Mouse (Mus musculus) G1E (cell line): ENCODE measurements around the gene Rnf26. TPM values are rescaled to one million over a fixed set of nuclear protein-coding genes. Genes with fewer than 3 reads are reported as not detected.
A peak's percentile ranks its signal among the peaks of the same experiment; 100 is the strongest.

Experiments used
- ATAC-seq: 2 replicates; pipeline ENCODE4 v1.8.0; 2016; ENCODE audit warnings: mild to moderate bottlenecking; ENCODE audit not compliant: insufficient number of reproducible peaks, poor library complexity, low FRiP score, severe bottlenecking; ENCODE audit errors: extremely low read depth
- DNase-seq: peaks from one replicate; pipeline ENCODE4 v3.0.0; 2012; ENCODE audit warnings: low spot score
- H3K27me3 ChIP-seq: 2 replicates; pipeline ENCODE4 v1.6.1; 2012; ENCODE audit warnings: mild to moderate bottlenecking, low read length, inconsistent platforms; ENCODE audit not compliant: insufficient read depth
- H3K36me3 ChIP-seq: replicated peaks from 2 replicates; pipeline ENCODE3; 2012; ENCODE audit warnings: mild to moderate bottlenecking, inconsistent platforms
- H3K4me1 ChIP-seq: 2 replicates; pipeline ENCODE4 v1.6.1; 2012; ENCODE audit warnings: low read depth, low read length, inconsistent platforms, mixed read lengths; ENCODE audit not compliant: insufficient read depth
- H3K4me3 ChIP-seq: 2 replicates; pipeline ENCODE4 v1.5.1; 2012; ENCODE audit warnings: low read depth, mild to moderate bottlenecking, inconsistent platforms, low read length, moderate library complexity, mixed read lengths
- H3K9me3 ChIP-seq: replicated peaks from 2 replicates; pipeline ENCODE4 v1.6.1; 2012; ENCODE audit warnings: inconsistent platforms
- CTCF ChIP-seq: IDR thresholded peaks from 2 replicates; pipeline ENCODE4 v1.5.1; 2012; ENCODE audit warnings: low read depth, low read length, inconsistent platforms, mixed read lengths
- GATA1 ChIP-seq: IDR thresholded peaks from 2 replicates; pipeline ENCODE4 v1.6.1; 2012; ENCODE audit warnings: borderline replicate concordance, low read length, inconsistent platforms, mixed read lengths
- GATA2 ChIP-seq: IDR thresholded peaks from 2 replicates; pipeline ENCODE4 v1.6.1; 2012; ENCODE audit warnings: low read depth, low read length, inconsistent platforms, borderline replicate concordance
- POLR2AphosphoS5 ChIP-seq: IDR thresholded peaks from 2 replicates; pipeline ENCODE4 v1.6.1; 2012; ENCODE audit warnings: low read depth, low read length, inconsistent platforms; ENCODE audit not compliant: insufficient replicate concordance
- TAL1 ChIP-seq: conservative IDR thresholded peaks from 2 replicates; pipeline ENCODE4 v1.6.1; 2012; ENCODE audit warnings: low read depth, low read length, inconsistent platforms, mixed read lengths
- polyA plus RNA-seq: library from polyadenylated mRNA; stranded (reverse); fragments of >175 nt; gene quantifications from 2 replicates; pipeline ENCODE4 v1.2.3, GENCODE M21; 2012
- total RNA-seq, 2 experiments: library from RNA; stranded (forward) in 1 of 2; stranded (reverse) in 1 of 2; fragments of 200-1000 nt in 1 of 2; fragments of >200 nt in 1 of 2; fragmentation: Nextera tagmentation in 1 of 2; gene quantifications; 2 replicates each; pipeline ENCODE4 v1.2.3; 2014 to 2017

Rnf26 gene
- total and polyA plus RNA-seq, 3 experiments: 10.5 to 46.9 (median 41.9) TPM

- TF ChIP-seq GATA2 (no peak), GATA1 (no peak), POLR2AphosphoS5 (no peak), CTCF (no peak), TAL1 (no peak)
- DNase-seq: no peak
- ATAC-seq: no peak
- Histone ChIP-seq H3K27me3 (peaks cover 34% of the 10 kb centered on the region), H3K4me3 (no peak overlapping the region), H3K36me3 (no peaks in the 10 kb centered on the region), H3K9me3 (no peaks in the 10 kb centered on the region), H3K4me1 (peaks cover 23% of the 10 kb centered on the region)
Observed at GRCm38 (mm10) chr9:44126746-44127145, 13.4 kb upstream of the Rnf26 start.

GRCm38 (mm10) chr9:44125546-44126428 lies 12.5 kb upstream of the Rnf26 start:
- H3K4me1 ChIP-seq: peaks cover 21% of the 10 kb centered on the region
- TF ChIP-seq CTCF (peak; percentile 84), TAL1 (no peak), POLR2AphosphoS5 (no peak)
- peaks cover 27% of the 10 kb centered on the region for H3K27me3 ChIP-seq
- ATAC-seq (no peak), DNase-seq (peak; percentile 66)
- no peaks in the 10 kb centered on the region for H3K9me3 ChIP-seq
- H3K4me3 ChIP-seq: no peak overlapping the region
- H3K36me3 ChIP-seq: no peaks in the 10 kb centered on the region

GRCm38 (mm10) chr9:44125026-44125425 lies 11.7 kb upstream of the Rnf26 start:
- H3K4me3 ChIP-seq: no peak overlapping the region
- peaks cover 26% of the 10 kb centered on the region for H3K27me3 ChIP-seq
- no peaks in the 10 kb centered on the region for H3K36me3 ChIP-seq
- DNase-seq (no peak), ATAC-seq (no peak)
- H3K9me3 ChIP-seq: no peaks in the 10 kb centered on the region
- peaks cover 14% of the 10 kb centered on the region for H3K4me1 ChIP-seq
- TF ChIP-seq CTCF (no peak), TAL1 (no peak), POLR2AphosphoS5 (no peak)

GRCm38 (mm10) chr9:44124317-44124716 lies 11.0 kb upstream of the Rnf26 start:
- Histone ChIP-seq H3K4me3 (no peak overlapping the region), H3K9me3 (no peaks in the 10 kb centered on the region), H3K36me3 (no peaks in the 10 kb centered on the region), H3K4me1 (peaks cover 13% of the 10 kb centered on the region), H3K27me3 (peaks cover 23% of the 10 kb centered on the region)
- ATAC-seq (no peak), DNase-seq (no peak)
- TF ChIP-seq POLR2AphosphoS5 (no peak), CTCF (0 out of 2 replicates have a peak, but pooled peaks have one; percentile 27)

GRCm38 (mm10) chr9:44119948-44120465 lies 6.7 kb upstream of the Rnf26 start:
- no peak for ATAC-seq
- no peak for TF ChIP-seq POLR2AphosphoS5
- no peak for TF ChIP-seq CTCF
- TF ChIP-seq GATA1: no peak
- no peak for TF ChIP-seq TAL1
- TF ChIP-seq GATA2: no peak

GRCm38 (mm10) chr9:44119011-44119410 lies 5.7 kb upstream of the Rnf26 start:
- Histone ChIP-seq H3K36me3 (no peaks in the 10 kb centered on the region), H3K4me1 (peaks cover 8% of the 10 kb centered on the region), H3K4me3 (no peak overlapping the region), H3K9me3 (no peaks in the 10 kb centered on the region), H3K27me3 (peaks cover 19% of the 10 kb centered on the region)
- DNase-seq (no peak), ATAC-seq (no peak)
- TF ChIP-seq CTCF: peak; percentile 53
- TF ChIP-seq POLR2AphosphoS5: no peak

More at GRCm38 (mm10) chr9:44119948-44120465, 6.7 kb upstream of the Rnf26 start:
- no peak for DNase-seq
- Histone ChIP-seq H3K9me3 (no peaks in the 10 kb centered on the region), H3K4me1 (peaks cover 3% of the 10 kb centered on the region; the same call in 1 of the 2 replicates), H3K4me3 (no peak overlapping the region), H3K36me3 (no peaks in the 10 kb centered on the region), H3K27me3 (peaks cover 19% of the 10 kb centered on the region)
